Mouse (Mus musculus) lung, embryonic 16.5 days (tissue): ENCODE results near the gene Bud31. TPM values are rescaled to one million over a fixed set of nuclear protein-coding genes. Genes with fewer than 3 reads are reported as not detected.
"Not testable (repeated sequence)": the region's sequence is repeated elsewhere in the genome, so short reads cannot be mapped to it uniquely, and the experiment has no call there.

Experiments used
- ATAC-seq: fragments of 200-750 bp; cut with Nextera tagmentation; 2 replicates; pipeline ENCODE4 v1.8.0; 2017; ENCODE audit warnings: low read depth, mild to moderate bottlenecking, moderate library complexity
- H3K27ac ChIP-seq: fragments of 300-500 bp; sonication (generic); 2 replicates; pipeline ENCODE4 v1.5.1; 2014; ENCODE audit warnings: mild to moderate bottlenecking, control low read depth, low read length
- H3K27me3 ChIP-seq: fragments of 300-500 bp; sonication (generic); 2 replicates; pipeline ENCODE4 v1.6.1; 2014; ENCODE audit warnings: low read depth, low read length, mixed read lengths; ENCODE audit not compliant: control insufficient read depth, insufficient read depth
- H3K36me3 ChIP-seq: fragments of 300-500 bp; sonication (generic); 2 replicates; pipeline ENCODE4 v1.6.1; 2014; ENCODE audit warnings: low read length; ENCODE audit not compliant: control insufficient read depth, insufficient read depth
- H3K4me1 ChIP-seq: fragments of 300-500 bp; sonication (generic); replicated peaks from 2 replicates; pipeline ENCODE4 v1.6.1; 2014; ENCODE audit warnings: low read length, mixed read lengths; ENCODE audit not compliant: control insufficient read depth, insufficient read depth
- H3K4me2 ChIP-seq: fragments of 300-500 bp; sonication (generic); 2 replicates; pipeline ENCODE4 v1.6.1; 2014; ENCODE audit warnings: low read depth, low read length, control low read depth
- H3K4me3 ChIP-seq: fragments of 300-500 bp; sonication (generic); 2 replicates; pipeline ENCODE4 v1.5.1; 2014; ENCODE audit warnings: mild to moderate bottlenecking, low read length, control low read depth
- H3K9ac ChIP-seq: fragments of 300-500 bp; sonication (generic); 2 replicates; pipeline ENCODE4 v1.6.1; 2014; ENCODE audit warnings: low read length, control low read depth
- H3K9me3 ChIP-seq: fragments of 300-500 bp; sonication (generic); 2 replicates; pipeline ENCODE4 v1.6.1; 2016; ENCODE audit warnings: low read length; ENCODE audit not compliant: control insufficient read depth
- WGBS: fragments of 180-500 bp; shearing (Covaris S2); extraction: QIAGEN DNeasy Blood & Tissue Kit; methylation state at CpG from one replicate; pipeline ENCODE4 v1.1.7; 2014; 5-methylcytosine and 5-hydroxymethylcytosine counted together
- polyA plus RNA-seq: library from polyadenylated mRNA; unstranded; fragments of >200 nt; fragmentation: Nextera tagmentation; extraction: Ambion mirVana; gene quantifications from 2 replicates; pipeline ENCODE4 v1.2.1, GENCODE M21; 2015

Gene Bud31
- 178 and 181 TPM in 2 replicates for polyA plus RNA-seq

DNA sequence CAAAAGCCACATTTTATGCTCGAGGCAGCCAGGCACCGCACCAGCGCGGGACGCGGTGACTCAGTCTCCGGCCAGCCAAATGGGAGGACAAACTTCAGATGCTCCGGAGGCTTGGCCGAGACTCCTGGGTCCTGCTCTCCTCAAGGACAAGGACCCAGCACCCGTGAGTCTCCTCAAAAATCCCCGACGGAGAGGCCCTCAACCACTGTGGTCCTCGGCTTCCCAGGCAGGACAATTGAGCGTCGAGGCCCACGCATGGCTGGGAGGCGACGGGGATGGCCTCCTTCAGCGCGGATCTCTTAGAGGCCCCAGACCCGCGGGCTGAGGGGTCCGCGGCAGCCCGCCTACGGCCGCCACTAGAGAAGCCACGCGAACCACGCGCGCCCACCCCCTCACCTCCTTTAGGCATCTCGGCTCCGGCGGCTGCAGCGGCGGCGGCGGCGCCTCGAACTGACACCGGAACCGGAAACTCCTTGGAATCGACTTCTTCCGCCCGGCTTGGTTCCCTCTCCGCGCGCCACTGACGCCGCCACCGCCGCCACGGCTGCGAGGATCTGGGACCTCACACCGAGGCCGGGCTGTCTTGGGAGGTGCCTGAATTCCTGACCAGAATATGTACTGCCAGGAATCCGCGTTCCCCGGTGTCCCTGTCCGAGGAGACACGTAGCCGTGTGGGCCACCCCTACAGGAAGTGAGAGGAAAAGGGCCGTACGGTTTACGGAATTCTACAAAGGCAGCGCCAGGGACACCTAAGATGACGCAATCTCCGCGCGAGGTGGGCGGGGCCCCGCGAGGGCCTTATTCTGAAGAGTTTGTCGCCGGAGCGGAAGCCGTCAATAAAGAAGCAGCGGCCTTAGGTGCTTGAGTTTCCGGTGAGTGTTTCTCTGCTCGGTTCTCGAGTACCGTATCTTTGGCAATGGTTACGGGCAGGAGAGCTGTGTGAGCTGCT is at the start of gene Bud31, which contains the start of gene Pdap1:
Gene Bud31 (plus strand): TSS at position 792 of the 949 bp plus-strand sequence.
Gene Pdap1 (minus strand): TSS at position 668 of the 949 bp plus-strand sequence.
- WGBS = under 1% methylated on average over 84 of the region's 84 CpGs
- H3K4me3 ChIP-seq = peak within 1 kb of the TSS; percentile 74
- H3K9me3 ChIP-seq = no peaks in the 10 kb centered on the region
- H3K4me1 ChIP-seq = peaks cover 14% of the 10 kb centered on the region
- ATAC-seq = peak; percentile 94
- H3K36me3 ChIP-seq = peaks cover 26% of the 10 kb centered on the region
- peak within 1 kb of the TSS; percentile 81 for H3K27ac ChIP-seq
- peak within 1 kb of the TSS; percentile 85 for H3K4me2 ChIP-seq
- no peaks in the 10 kb centered on the region for H3K27me3 ChIP-seq
- peak within 1 kb of the TSS; percentile 86 for H3K9ac ChIP-seq

GRCm38 (mm10) chr5:145096195-145096594 is 44.0 kb upstream of the Bud31 start:
- no peaks in the 10 kb centered on the region for H3K4me1 ChIP-seq
- 84% methylated on average over 4 of the region's 4 CpGs for WGBS
- no peaks in the 10 kb centered on the region for H3K9me3 ChIP-seq
- ATAC-seq = no peak
- H3K36me3 ChIP-seq = peaks cover 42% of the 10 kb centered on the region
- H3K27ac ChIP-seq = no peak overlapping the region
- H3K9ac ChIP-seq = no peak overlapping the region
- no peaks in the 10 kb centered on the region for H3K27me3 ChIP-seq
- H3K4me2 ChIP-seq = no peak overlapping the region
- H3K4me3 ChIP-seq = no peak overlapping the region

- ATAC-seq = no peak
These were observed 41.8 kb upstream of the Bud31 start for GRCm38 (mm10) chr5:145098340-145098821.

GRCm38 (mm10) chr5:145100960-145101359 is 39.2 kb upstream of the Bud31 start:
- H3K27me3 ChIP-seq = no peaks in the 10 kb centered on the region
- H3K4me2 ChIP-seq = no peak overlapping the region
- no peak for ATAC-seq
- no peaks in the 10 kb centered on the region for H3K9me3 ChIP-seq
- no peaks in the 10 kb centered on the region for H3K4me1 ChIP-seq
- 93% methylated on average over 9 of the region's 9 CpGs for WGBS
- no peak overlapping the region for H3K4me3 ChIP-seq
- peaks cover 52% of the 10 kb centered on the region for H3K36me3 ChIP-seq
- H3K9ac ChIP-seq = no peak overlapping the region
- H3K27ac ChIP-seq = no peak overlapping the region

More at GRCm38 (mm10) chr5:145098340-145098821, 41.8 kb upstream of the Bud31 start:
- H3K4me2 ChIP-seq = no peak overlapping the region
- no peaks in the 10 kb centered on the region for H3K27me3 ChIP-seq
- H3K4me1 ChIP-seq = no peaks in the 10 kb centered on the region
- H3K4me3 ChIP-seq = no peak overlapping the region
- no peak overlapping the region for H3K9ac ChIP-seq
- peaks cover 47% of the 10 kb centered on the region for H3K36me3 ChIP-seq
- H3K27ac ChIP-seq = no peak overlapping the region
- 89% methylated on average over 10 of the region's 10 CpGs for WGBS
- H3K9me3 ChIP-seq = no peaks in the 10 kb centered on the region

DNA sequence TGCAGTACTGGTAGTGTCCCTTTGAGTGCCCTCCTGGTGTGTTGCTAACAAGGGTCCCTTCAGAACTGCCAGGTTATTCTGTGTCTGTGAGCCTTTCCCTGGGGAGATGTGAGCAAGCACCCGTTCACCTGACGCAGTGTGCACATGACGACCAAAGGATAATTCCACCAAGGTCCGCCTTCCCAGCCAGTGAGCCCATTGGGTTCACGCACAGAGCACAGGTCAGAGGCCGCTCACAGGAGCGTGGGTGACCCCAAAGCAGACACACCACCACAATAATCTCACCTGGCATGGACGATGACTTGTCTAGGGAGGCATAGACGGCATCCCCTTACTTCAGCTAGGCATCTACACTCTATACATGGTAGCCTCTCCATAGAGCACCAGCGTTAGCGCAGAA is 38.7 kb upstream of the Bud31 start:
- not testable (repeated sequence) for H3K9me3 ChIP-seq, H3K4me1 ChIP-seq, H3K27ac ChIP-seq, H3K27me3 ChIP-seq, H3K4me3 ChIP-seq, H3K9ac ChIP-seq, H3K4me2 ChIP-seq, ATAC-seq
- H3K36me3 ChIP-seq = peaks cover 49% of the 10 kb centered on the region
- 98% methylated on average over 11 of the region's 11 CpGs for WGBS

- H3K9me3 ChIP-seq = no peaks in the 10 kb centered on the region
- H3K36me3 ChIP-seq = peaks cover 50% of the 10 kb centered on the region
- no peak overlapping the region for H3K27ac ChIP-seq
- no peak for ATAC-seq
- no peak overlapping the region for H3K9ac ChIP-seq
- H3K4me2 ChIP-seq = no peak overlapping the region
- no peak overlapping the region for H3K4me3 ChIP-seq
- WGBS = 81% methylated on average over 4 of the region's 4 CpGs
- no peaks in the 10 kb centered on the region for H3K27me3 ChIP-seq
- H3K4me1 ChIP-seq = no peaks in the 10 kb centered on the region
These were observed 37.5 kb upstream of the Bud31 start for GRCm38 (mm10) chr5:145102706-145103105.

DNA sequence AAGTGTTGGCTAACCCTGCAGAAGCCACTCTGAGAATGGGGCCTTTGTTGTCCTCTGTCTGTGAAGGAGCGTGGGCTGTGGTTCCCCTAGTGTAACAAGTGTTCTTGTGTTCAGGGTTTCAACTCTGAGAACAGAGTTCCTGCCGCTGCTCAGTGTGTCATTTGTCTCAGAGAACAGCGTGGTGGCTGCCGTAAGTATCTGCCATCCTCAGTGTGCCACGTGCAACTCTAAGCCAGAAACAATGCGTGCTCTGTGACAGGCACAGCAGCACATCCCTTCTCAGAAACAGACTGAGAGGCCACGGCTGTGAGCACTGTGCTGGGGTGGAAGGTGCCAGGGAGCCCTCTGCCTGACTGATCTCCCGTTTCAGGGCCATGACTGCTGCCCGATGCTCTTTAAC is 35.8 kb upstream of the Bud31 start:
- Histone ChIP-seq H3K9ac (no peak overlapping the region), H3K36me3 (peaks cover 54% of the 10 kb centered on the region), H3K4me2 (no peak overlapping the region), H3K27ac (no peak overlapping the region), H3K4me3 (no peak overlapping the region), H3K9me3 (no peaks in the 10 kb centered on the region), H3K4me1 (no peaks in the 10 kb centered on the region), H3K27me3 (no peaks in the 10 kb centered on the region)
- ATAC-seq = no peak
- 72% methylated on average over 9 of the region's 9 CpGs for WGBS

- no peaks in the 10 kb centered on the region for H3K9me3 ChIP-seq
- H3K9ac ChIP-seq = no peak overlapping the region
- H3K27me3 ChIP-seq = no peaks in the 10 kb centered on the region
- no peak overlapping the region for H3K4me2 ChIP-seq
- H3K27ac ChIP-seq = no peak overlapping the region
- no peak overlapping the region for H3K4me3 ChIP-seq
- ATAC-seq = no peak
- 88% methylated on average over 9 of the region's 9 CpGs for WGBS
- H3K36me3 ChIP-seq = peaks cover 63% of the 10 kb centered on the region
- no peaks in the 10 kb centered on the region for H3K4me1 ChIP-seq
These were observed 34.4 kb upstream of the Bud31 start for GRCm38 (mm10) chr5:145105694-145106275.

- no peak for ATAC-seq
- H3K9ac ChIP-seq = no peak overlapping the region
- peaks cover under 1% of the 10 kb centered on the region for H3K4me1 ChIP-seq
- H3K4me2 ChIP-seq = no peak overlapping the region
- WGBS = 78% methylated on average over 6 of the region's 6 CpGs
- H3K27me3 ChIP-seq = no peaks in the 10 kb centered on the region
- H3K9me3 ChIP-seq = no peaks in the 10 kb centered on the region
- H3K4me3 ChIP-seq = no peak overlapping the region
- H3K27ac ChIP-seq = no peak overlapping the region
- H3K36me3 ChIP-seq = peaks cover 36% of the 10 kb centered on the region
These were observed 29.8 kb upstream of the Bud31 start for GRCm38 (mm10) chr5:145110401-145110800.
